Mouse (Mus musculus) myocyte (in vitro differentiated cells): Measurements from ENCODE around the gene Ogdh. TPM values are rescaled to one million over a fixed set of nuclear protein-coding genes. Genes with fewer than 3 reads are reported as not detected.

Experiments
- H3K27me3 ChIP-seq: one replicate; pipeline ENCODE4 v1.6.1; 2011; ENCODE audit not compliant: control insufficient read depth, insufficient read depth, insufficient read length
- H3K36me3 ChIP-seq: one replicate; pipeline ENCODE4 v1.6.1; 2011; ENCODE audit not compliant: control insufficient read depth, insufficient read depth
- H3K4me2 ChIP-seq: one replicate; pipeline ENCODE4 v1.6.1; 2011; ENCODE audit warnings: low read depth, control low read depth
- H3K4me3 ChIP-seq: one replicate; pipeline ENCODE4 v1.5.1; 2011; ENCODE audit warnings: mild to moderate bottlenecking, control low read depth, moderate library complexity
- H3K79me2 ChIP-seq: one replicate; pipeline ENCODE4 v1.6.1; 2011; ENCODE audit not compliant: control insufficient read depth, insufficient read depth
- H3ac ChIP-seq: one replicate; pipeline ENCODE4 v1.6.1; 2011; ENCODE audit not compliant: control insufficient read depth, insufficient read length
- CEBPB ChIP-seq: IDR thresholded peaks from 2 replicates; pipeline ENCODE4 v1.6.1; 2011; ENCODE audit warnings: mild to moderate bottlenecking, moderate library complexity; ENCODE audit not compliant: poor library complexity, insufficient read depth, severe bottlenecking
- E2F4 ChIP-seq: IDR thresholded peaks from one replicate; pipeline ENCODE4 v1.6.1; 2011; ENCODE audit warnings: mild to moderate bottlenecking, control low read depth, moderate library complexity; ENCODE audit not compliant: insufficient read depth
- MAX ChIP-seq: IDR thresholded peaks from one replicate; pipeline ENCODE4 v1.6.1; 2011; ENCODE audit warnings: low read depth, mild to moderate bottlenecking, control low read depth
- MYOD1 ChIP-seq, 3 experiments: IDR thresholded peaks; one replicate each; pipeline ENCODE4 v1.6.1; 2011; ENCODE audit warnings: control low read depth in 2 of 3, low read depth in 2 of 3, mild to moderate bottlenecking in 2 of 3, moderate library complexity in 1 of 3; ENCODE audit not compliant: insufficient read length in 2 of 3, control insufficient read depth in 1 of 3
- MYOG ChIP-seq, 3 experiments: IDR thresholded peaks; one replicate each; pipeline ENCODE4 v1.6.1; 2011; ENCODE audit warnings: control low read depth in 2 of 3, low read depth in 2 of 3, mild to moderate bottlenecking in 2 of 3; ENCODE audit not compliant: insufficient read length in 2 of 3, control insufficient read depth in 1 of 3, insufficient read depth in 1 of 3
- POLR2A ChIP-seq: IDR thresholded peaks from one replicate; pipeline ENCODE4 v1.6.1; 2011; ENCODE audit warnings: low read depth, mild to moderate bottlenecking, control low read depth, moderate library complexity; ENCODE audit not compliant: insufficient read length
- POLR2AphosphoS2 ChIP-seq: IDR thresholded peaks from one replicate; pipeline ENCODE4 v1.6.1; 2011; ENCODE audit warnings: low read depth, control low read depth; ENCODE audit not compliant: insufficient read length
- REST ChIP-seq: IDR thresholded peaks from one replicate; pipeline ENCODE4 v1.6.1; 2011; ENCODE audit warnings: mild to moderate bottlenecking, control low read depth, moderate library complexity; ENCODE audit not compliant: insufficient read depth, insufficient read length
- SRF ChIP-seq: IDR thresholded peaks from one replicate; pipeline ENCODE4 v1.6.1; 2011; ENCODE audit warnings: low read depth; ENCODE audit not compliant: control insufficient read depth, insufficient read length
- TCF12 ChIP-seq: IDR thresholded peaks from one replicate; pipeline ENCODE4 v1.6.1; 2011; ENCODE audit warnings: mild to moderate bottlenecking, control low read depth; ENCODE audit not compliant: poor library complexity, insufficient read depth, severe bottlenecking
- TCF3 ChIP-seq: IDR thresholded peaks from one replicate; pipeline ENCODE4 v1.6.1; 2011; ENCODE audit warnings: low read depth, control low read depth; ENCODE audit not compliant: insufficient read length
- USF1 ChIP-seq: IDR thresholded peaks from one replicate; pipeline ENCODE4 v1.6.1; 2011; ENCODE audit warnings: low read depth, mild to moderate bottlenecking, control low read depth, moderate library complexity
- polyA plus RNA-seq: library from polyadenylated mRNA; unstranded; fragments of >200 nt; fragmentation: generic; extraction: Trizol; gene quantifications from one replicate; pipeline ENCODE4 v1.2.1, GENCODE M21; 2012; ENCODE audit warnings: missing spikeins

The Ogdh gene
- polyA plus RNA-seq, 1 experiment = 127 TPM

DNA sequence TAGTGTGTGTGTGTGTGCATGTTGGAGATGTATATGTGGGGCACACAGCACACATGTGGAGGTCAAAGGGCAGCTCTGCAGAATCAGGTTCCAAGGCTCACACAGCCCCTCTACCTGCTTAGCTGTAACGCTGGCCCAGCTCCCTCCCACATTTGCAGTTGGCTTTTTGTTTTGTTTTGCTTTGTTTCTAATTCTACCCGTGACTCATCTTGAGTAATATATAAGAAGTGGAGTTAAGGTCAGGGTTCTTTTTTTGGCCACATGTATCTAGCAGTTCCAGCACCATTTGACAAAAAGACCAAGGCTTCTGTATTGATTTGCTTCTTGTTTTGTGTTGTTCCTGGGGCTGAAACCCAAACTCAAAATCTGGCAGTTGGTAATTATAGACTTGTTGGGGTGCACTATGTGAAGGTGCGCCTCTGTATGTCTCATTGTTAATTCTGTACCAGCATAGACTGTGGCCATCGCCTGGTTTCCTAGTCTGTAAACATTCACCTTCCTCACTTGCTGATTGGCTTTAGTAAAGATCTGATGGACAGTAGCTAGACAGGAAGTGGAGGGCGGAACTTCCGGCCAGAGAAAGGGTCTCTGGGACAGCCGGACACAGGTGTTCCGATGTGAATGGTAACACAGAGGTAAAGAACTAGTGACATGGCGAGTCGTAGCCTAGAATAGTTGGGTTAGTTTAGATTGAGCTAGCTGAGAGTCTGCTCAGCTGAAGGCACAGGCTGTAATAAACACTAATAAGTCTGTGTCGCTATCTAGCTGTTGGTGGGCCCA is 80.1 kb downstream of the Ogdh start:
- Histone ChIP-seq H3ac (no peak overlapping the region), H3K4me2 (peak overlapping the region; percentile 60), H3K36me3 (no peaks in the 10 kb centered on the region), H3K4me3 (no peak overlapping the region), H3K79me2 (no peaks in the 10 kb centered on the region), H3K27me3 (no peaks in the 10 kb centered on the region)
- TF ChIP-seq CEBPB (no peak), POLR2A (no peak), E2F4 (no peak), MYOD1 (IDR thresholded peaks at IDR 0.05; ENCODE audit: control insufficient read depth in 1 of 3, insufficient read length in 2 of 3, low read depth in 2 of 3) (no peak), MYOG (IDR thresholded peaks at IDR 0.05; ENCODE audit: control insufficient read depth in 1 of 3, insufficient read depth in 1 of 3, insufficient read length in 2 of 3, low read depth in 2 of 3) (no peak), POLR2AphosphoS2 (no peak), USF1 (no peak), REST (no peak), SRF (no peak), MAX (no peak), TCF12 (no peak)

DNA sequence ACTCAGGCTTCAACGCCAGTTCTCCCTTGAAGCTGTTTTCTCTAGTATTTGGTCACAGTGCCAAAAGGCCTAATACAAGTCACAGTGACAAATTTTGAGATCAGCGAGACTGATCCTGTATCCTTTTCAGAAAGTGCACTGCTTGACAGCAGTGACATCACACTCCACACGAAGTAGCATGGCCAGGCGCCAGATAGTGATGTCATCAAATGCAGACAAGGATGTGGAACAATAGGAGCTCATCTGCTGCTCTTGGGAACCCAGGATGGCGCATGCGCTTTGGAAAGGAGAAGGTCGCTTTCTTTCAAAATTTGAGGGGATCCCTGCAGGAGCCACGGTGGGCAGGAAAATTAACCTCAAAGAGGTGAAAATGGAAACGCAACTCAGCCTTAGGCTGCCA is 81.4 kb downstream of the Ogdh start:
- Histone ChIP-seq H3K4me3 (no peak overlapping the region), H3K27me3 (no peaks in the 10 kb centered on the region)

DNA sequence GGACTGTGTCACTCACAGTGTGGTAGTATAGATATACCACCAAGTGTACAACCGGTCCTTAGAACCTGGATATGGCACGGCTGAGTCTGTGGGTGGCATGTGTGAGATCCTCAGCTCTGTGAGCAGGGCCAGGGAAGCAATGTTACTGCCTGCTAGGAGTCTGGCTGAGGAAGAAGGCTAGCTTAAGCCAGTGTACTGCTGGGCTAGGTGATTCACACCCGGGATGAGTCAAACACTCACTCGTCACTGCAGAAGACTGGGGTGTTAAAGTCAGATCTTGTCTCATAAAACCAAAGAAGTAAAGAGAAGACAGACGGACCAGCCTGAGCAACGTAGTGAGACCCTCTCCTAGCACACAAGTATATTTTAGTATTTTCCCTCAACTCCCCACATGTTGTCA is 89.5 kb downstream of the Ogdh start:
- Histone ChIP-seq H3K79me2 (no peaks in the 10 kb centered on the region), H3K4me2 (no peak overlapping the region), H3K36me3 (no peaks in the 10 kb centered on the region), H3K27me3 (no peaks in the 10 kb centered on the region), H3ac (no peak overlapping the region), H3K4me3 (no peak overlapping the region)
- no peak for TF ChIP-seq MYOD1 (IDR thresholded peaks at IDR 0.05; ENCODE audit: control insufficient read depth in 1 of 3, insufficient read length in 2 of 3, low read depth in 2 of 3)

More for the DNA sequence above, 81.4 kb downstream of the Ogdh start:
- Histone ChIP-seq H3ac (no peak overlapping the region), H3K36me3 (no peaks in the 10 kb centered on the region), H3K79me2 (no peaks in the 10 kb centered on the region), H3K4me2 (no peak overlapping the region)
- no peak for TF ChIP-seq TCF12
- no peak for TF ChIP-seq MYOG (IDR thresholded peaks at IDR 0.05; ENCODE audit: control insufficient read depth in 1 of 3, insufficient read depth in 1 of 3, insufficient read length in 2 of 3, low read depth in 2 of 3)
- no peak for TF ChIP-seq USF1
- no peak for TF ChIP-seq POLR2A
- no peak for TF ChIP-seq REST
- TF ChIP-seq MAX = no peak

DNA sequence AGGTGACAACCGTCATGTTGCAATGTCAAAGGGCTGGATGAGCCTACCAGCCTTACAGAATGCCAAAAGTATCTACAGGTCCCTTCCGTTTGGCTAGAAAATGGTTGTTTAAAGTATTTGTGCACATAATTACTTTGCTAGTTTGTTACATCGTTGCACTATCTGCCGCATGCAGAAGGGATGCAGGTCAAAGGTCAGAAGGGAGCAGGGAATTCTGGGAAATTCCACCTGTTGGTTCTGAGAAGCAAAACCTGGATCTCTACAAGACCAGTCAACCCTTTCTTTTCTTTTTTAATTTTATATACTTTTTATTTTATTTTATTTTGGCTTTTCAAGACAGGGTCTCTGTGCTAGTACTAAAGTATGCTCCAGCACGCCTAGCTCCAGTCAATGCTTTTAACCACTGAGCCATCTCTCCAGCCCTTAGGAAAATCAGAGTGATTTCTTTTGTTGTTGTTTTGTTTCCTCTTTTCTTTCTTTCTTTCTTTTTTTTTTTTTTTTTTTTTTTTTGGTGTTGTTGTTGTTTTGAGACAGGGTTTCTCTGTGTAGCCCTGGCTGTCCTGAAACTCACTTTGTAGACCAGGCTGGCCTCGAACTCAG is 96.8 kb downstream of the Ogdh start:
- no peak for TF ChIP-seq USF1
- TF ChIP-seq MYOD1 (IDR thresholded peaks at IDR 0.05; ENCODE audit: control insufficient read depth in 1 of 3, insufficient read length in 2 of 3, low read depth in 2 of 3) = no peak
- TF ChIP-seq E2F4 = no peak
- TF ChIP-seq POLR2A = no peak
- no peak for TF ChIP-seq MAX
- TF ChIP-seq CEBPB = no peak
- TF ChIP-seq REST = no peak
- TF ChIP-seq MYOG (IDR thresholded peaks at IDR 0.05; ENCODE audit: control insufficient read depth in 1 of 3, insufficient read depth in 1 of 3, insufficient read length in 2 of 3, low read depth in 2 of 3) = no peak
- no peak for TF ChIP-seq TCF12
- no peak for TF ChIP-seq SRF
- TF ChIP-seq TCF3 = no peak
- TF ChIP-seq POLR2AphosphoS2 = no peak
- H3K4me3 ChIP-seq = peak overlapping the region; percentile 50

DNA sequence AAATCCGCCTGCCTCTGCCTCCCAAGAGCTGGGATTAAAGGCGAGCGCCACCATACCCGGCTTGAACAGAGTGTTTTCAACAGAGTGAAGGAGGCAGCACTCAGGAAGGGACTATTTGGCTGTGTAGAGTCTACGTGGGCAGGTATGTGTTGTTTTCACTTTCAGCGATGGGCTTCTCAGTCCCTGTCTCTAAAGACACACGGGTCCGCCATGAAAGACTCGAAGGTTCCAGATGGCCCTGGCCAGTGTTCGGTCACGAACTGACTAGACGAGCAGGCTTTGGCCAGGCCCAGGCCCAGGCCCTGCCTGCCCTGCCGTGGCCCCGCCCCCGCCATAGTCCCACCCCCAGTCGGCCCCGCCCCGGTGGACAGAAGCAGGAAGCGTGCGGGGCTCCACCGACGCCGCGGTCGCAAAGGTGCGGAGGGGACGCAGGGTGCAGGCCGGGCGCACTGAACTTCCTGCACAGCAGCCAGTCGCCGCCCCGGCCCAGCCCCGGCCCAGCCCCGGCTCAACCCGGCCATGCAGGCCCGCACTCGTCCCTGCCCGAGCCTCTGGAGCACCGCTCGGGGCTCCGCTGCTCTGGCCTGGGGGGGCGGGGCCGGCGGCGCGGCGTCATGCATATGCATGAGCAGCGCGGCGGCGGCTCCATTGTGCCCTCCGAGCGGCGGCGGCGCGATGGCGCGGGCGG is 97.4 kb downstream of the Ogdh start, which contains the start of gene Zmiz2:
Gene Zmiz2 (plus strand): TSS at position 349 of the 688 bp plus-strand sequence.
- peak within 1 kb of the TSS; percentile 73 for H3K4me2 ChIP-seq
- peak within 1 kb of the TSS; percentile 50 for H3K4me3 ChIP-seq
- TF ChIP-seq MYOD1 (IDR thresholded peaks at IDR 0.05; ENCODE audit: control insufficient read depth in 1 of 3, insufficient read length in 2 of 3, low read depth in 2 of 3) (no peak), SRF (peak; percentile 72), MYOG (IDR thresholded peaks at IDR 0.05; ENCODE audit: control insufficient read depth in 1 of 3, insufficient read depth in 1 of 3, insufficient read length in 2 of 3, low read depth in 2 of 3) (peak in 2 of 3 experiments; percentile 11 to 12), USF1 (no peak), TCF3 (no peak), POLR2A (peak; percentile 78), REST (no peak), TCF12 (no peak), MAX (no peak), CEBPB (no peak), POLR2AphosphoS2 (peak; percentile 82), E2F4 (no peak)
- H3ac ChIP-seq = peak within 1 kb of the TSS; percentile 80
- no peaks in the 10 kb centered on the region for H3K36me3 ChIP-seq
- H3K79me2 ChIP-seq = peaks cover 24% of the 10 kb centered on the region
- H3K27me3 ChIP-seq = no peaks in the 10 kb centered on the region

More for the DNA sequence above, 96.8 kb downstream of the Ogdh start:
- no peaks in the 10 kb centered on the region for H3K36me3 ChIP-seq
- peak overlapping the region; percentile 80 for H3ac ChIP-seq
- H3K4me2 ChIP-seq = peak overlapping the region; percentile 68
- H3K79me2 ChIP-seq = peaks cover 24% of the 10 kb centered on the region
- H3K27me3 ChIP-seq = no peaks in the 10 kb centered on the region
